Mouse (Mus musculus) left cerebral cortex, adult 2 months (tissue): ENCODE measurements around the gene Cep162. TPM values are rescaled to one million over a fixed set of nuclear protein-coding genes. Genes with fewer than 3 reads are reported as not detected.

Source experiments
- DNase-seq, 2 experiments: peaks; one replicate each; pipeline ENCODE4 v3.0.0; 2021 to 2022; ENCODE audit warnings: low spot score in 2 of 2, mixed read lengths in 1 of 2; ENCODE audit errors: extremely low spot score in 1 of 2
- H3K27ac ChIP-seq: fragments of 200-600 bp; 2 replicates; pipeline ENCODE4 v1.8.1; 2022
- H3K4me3 ChIP-seq: fragments of 200-600 bp; 2 replicates; pipeline ENCODE4 v1.8.1; 2022
- CTCF ChIP-seq: fragments of 200-600 bp; IDR thresholded peaks from 2 replicates; pipeline ENCODE4 v1.8.1; 2022; ENCODE audit warnings: antibody characterized with exemption, mild to moderate bottlenecking, moderate library complexity
- intact Hi-C: fragments of 180-260 bp; cut with DNase I; formaldehyde crosslinking; loops from one replicate; pipeline ENCODE4 v1.15.1; 2025
- total RNA-seq, 2 experiments: library from RNA; stranded (reverse); gene quantifications; 2 replicates each; pipeline ENCODE4 v1.2.3; 2021

The Cep162 gene
- total RNA-seq, 2 experiments from 2014 or later: 10.0 to 10.1 TPM

GRCm38 (mm10) chr9:87152641-87153325 lies 102.6 kb downstream of the Cep162 start:
- intact Hi-C loops: no loop called here
- no peak for DNase-seq
- Histone ChIP-seq H3K4me3 (no peak overlapping the region), H3K27ac (no peak overlapping the region)
- no peak for TF ChIP-seq CTCF

DNA sequence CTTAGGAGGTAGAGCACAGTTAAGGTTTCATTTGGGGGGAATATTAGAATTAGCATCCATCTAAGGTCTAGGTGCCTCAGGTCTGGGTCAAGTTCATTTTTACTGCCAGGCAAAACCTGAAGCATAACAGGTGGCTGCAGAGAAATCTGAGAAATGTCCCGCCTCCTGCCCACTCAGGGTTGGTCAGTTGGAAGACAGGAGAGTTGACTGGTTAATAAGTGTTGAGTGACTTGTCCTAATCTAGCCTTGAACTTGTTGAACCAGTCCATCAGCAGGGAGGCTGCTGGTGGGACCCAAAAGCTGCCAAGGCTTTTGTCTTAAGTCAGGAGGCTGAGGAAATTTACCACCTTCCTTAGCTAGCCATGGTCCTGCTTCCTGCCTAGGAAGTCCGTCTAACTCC lies 107.4 kb downstream of the Cep162 start:
- intact Hi-C loops: no loop called here

GRCm38 (mm10) chr9:87146400-87146799 lies 108.9 kb downstream of the Cep162 start:
- Histone ChIP-seq H3K27ac (no peak overlapping the region), H3K4me3 (no peak overlapping the region)
- DNase-seq: no peak
- intact Hi-C loops: no loop called here
- no peak for TF ChIP-seq CTCF

More for the DNA sequence above, 107.4 kb downstream of the Cep162 start:
- DNase-seq: no peak
- H3K4me3 ChIP-seq: no peak overlapping the region
- no peak for TF ChIP-seq CTCF
- no peak overlapping the region for H3K27ac ChIP-seq

- Histone ChIP-seq H3K27ac (no peak overlapping the region), H3K4me3 (no peak overlapping the region)
- intact Hi-C loops: no loop called here
- no peak for TF ChIP-seq CTCF
- no peak for DNase-seq
These were observed 109.7 kb downstream of the Cep162 start for GRCm38 (mm10) chr9:87145671-87146070.

DNA sequence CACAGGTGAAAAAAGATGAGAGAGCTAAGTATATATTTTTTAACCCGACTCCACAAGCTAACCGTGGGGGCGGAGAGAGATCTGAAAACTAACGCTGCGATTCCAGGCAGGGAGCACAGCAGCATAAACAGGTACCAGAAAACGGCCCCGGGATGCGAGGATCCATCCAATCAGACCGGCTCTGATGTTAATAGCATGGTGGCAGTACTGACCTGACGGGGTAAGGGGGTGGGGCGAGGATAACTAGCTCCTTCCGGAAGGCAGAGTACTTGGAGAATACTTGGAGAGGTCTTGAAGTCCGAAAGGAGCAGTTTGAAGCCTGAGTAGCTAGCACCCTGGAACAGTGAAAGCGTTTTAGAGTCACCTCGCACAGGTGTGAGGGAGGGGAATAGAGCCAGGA lies 110.2 kb downstream of the Cep162 start:
- peak overlapping the region; percentile 49 for H3K4me3 ChIP-seq
- no peak for DNase-seq
- no peak overlapping the region for H3K27ac ChIP-seq
- TF ChIP-seq CTCF: no peak
- intact Hi-C loops: no loop called here

GRCm38 (mm10) chr9:87144532-87144931 lies 110.8 kb downstream of the Cep162 start:
- DNase-seq: peak in 1 of 2 experiments; percentile 30
- H3K27ac ChIP-seq: no peak overlapping the region
- intact Hi-C loops: no loop called here
- H3K4me3 ChIP-seq: peak overlapping the region; percentile 49
- TF ChIP-seq CTCF: no peak

- peak; percentile 69 to 72 for DNase-seq
- Histone ChIP-seq H3K27ac (no peak within 1 kb of the TSS), H3K4me3 (peak within 1 kb of the TSS; percentile 49)
- intact Hi-C loops: no loop called here
- peak; percentile 48 for TF ChIP-seq CTCF
These were observed 111.2 kb downstream of the Cep162 start, which contains the start of gene Mrap2 for GRCm38 (mm10) chr9:87144106-87144505. Gene Mrap2 (plus strand): TSS chr9:87144306.

GRCm38 (mm10) chr9:87143076-87143475 lies 112.3 kb downstream of the Cep162 start:
- intact Hi-C loops: no loop called here
- Histone ChIP-seq H3K4me3 (no peak overlapping the region), H3K27ac (no peak overlapping the region)
- TF ChIP-seq CTCF: no peak
- no peak for DNase-seq

Other genes with a start within 250 kb of the Cep162 start
- gene Ripply2, start 240.0 kb downstream of the Cep162 start, total RNA-seq: 1 to 10 TPM; 8.1 to 8.8 TPM
- 10 to 100 TPM; 38.6 to 38.7 TPM for gene Cyb5r4, start 233.5 kb downstream of the Cep162 start, total RNA-seq
- 1 to 10 TPM; 4.3 to 5.2 TPM for gene Mrap2, start 111.2 kb downstream of the Cep162 start, total RNA-seq